Mouse (Mus musculus) c-Kit-positive CD71-positive TER-119-positive erythroid progenitor cells, embryonic 14.5 days (primary cell): ENCODE measurements around the gene Eif4e.

Experiments
- DNase-seq: peaks from one replicate; pipeline ENCODE4 v3.0.0-alpha.2; 2013; ENCODE audit warnings: low spot score

Eif4e gene

GRCm38 (mm10) chr3:138587137-138587536 lies 61.2 kb downstream of the Eif4e start:
- no peak for DNase-seq

DNA sequence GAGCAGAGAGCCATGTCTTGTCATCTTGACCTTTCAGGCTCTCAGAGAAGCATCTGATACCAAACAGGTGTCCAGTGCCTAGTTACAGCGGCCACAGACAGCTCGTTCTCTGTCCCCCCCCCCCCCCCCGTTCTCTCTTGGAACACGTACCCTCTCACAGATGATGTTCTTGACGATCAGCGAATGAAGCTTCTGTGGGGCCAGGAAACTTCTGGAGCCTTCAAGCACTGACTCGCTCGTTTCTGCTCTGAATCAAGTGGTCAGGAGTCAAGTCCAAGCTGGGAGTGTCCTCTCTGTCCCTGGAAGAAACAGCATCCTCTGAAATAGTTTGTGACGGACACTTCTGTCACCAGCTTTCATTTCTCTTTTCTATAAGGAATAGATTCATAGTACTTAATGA lies 62.0 kb downstream of the Eif4e start:
- DNase-seq = no peak

GRCm38 (mm10) chr3:138591002-138591401 lies 65.0 kb downstream of the Eif4e start:
- DNase-seq = no peak

DNA sequence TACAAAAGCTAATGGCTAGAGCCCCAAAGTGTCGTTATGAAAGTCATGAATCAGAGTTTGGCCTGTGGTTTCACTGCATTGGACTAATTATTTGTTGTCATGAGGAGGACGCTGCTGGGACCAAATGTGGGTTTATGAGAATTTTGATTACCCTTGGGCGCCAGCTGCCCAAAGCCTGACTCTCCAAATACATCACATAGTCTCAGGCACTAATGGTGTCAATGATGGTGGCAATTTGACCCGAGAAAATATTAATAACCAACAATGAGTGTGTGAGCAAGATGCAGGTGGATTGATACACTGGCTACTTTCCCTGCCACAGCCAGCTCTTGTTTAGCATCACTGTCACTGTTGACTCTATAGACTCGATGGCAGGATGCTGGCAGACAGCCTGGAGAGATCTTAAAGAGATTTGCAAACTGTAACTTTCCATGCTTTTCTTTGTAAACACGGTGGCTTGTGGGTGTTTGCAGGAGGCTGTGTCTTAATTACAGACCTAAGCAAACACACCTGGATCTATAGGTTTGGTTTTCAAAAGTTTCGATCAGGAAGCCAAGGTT lies 65.9 kb downstream of the Eif4e start:
- no peak for DNase-seq

DNA sequence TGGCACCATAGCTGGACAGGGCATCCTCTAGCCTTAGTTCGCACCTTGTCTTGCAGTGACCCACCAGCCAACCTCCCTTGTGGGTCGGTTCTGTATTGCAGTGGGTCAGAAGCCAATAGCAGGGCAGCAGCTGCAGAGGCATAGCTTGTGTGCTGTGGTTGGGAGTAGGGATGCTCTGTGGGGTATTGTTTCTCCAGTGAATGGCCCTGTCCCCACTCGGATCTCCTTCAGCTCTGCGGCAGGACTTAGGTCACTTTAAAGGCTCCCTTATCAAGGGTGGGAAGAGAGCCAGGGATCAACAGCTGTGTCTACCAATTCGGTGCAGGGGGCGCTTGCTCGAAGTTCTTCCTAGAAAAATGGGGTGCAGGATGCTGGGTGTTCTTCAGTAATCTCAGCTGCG lies 67.2 kb downstream of the Eif4e start:
- DNase-seq = no peak

DNA sequence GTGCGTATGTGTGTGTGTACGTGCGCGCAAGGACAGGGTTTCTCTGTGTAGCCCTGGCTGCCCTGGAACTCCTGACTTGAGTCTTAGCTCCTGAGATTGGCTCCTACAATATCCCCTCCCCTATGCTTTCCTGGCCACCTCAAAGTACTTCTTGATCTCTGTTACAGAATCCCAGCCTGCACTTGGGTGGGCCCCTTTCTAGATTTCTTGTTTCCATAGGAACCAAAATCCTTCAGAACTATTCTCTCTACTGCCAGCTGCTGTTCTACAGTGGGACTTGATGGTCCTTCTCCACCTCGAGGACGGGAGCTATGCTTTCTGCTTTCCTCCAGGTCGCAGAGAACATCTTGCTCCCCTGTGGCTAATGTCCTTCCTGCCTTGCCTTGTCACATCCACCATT lies 67.9 kb downstream of the Eif4e start:
- no peak for DNase-seq

GRCm38 (mm10) chr3:138601076-138601475 lies 75.1 kb downstream of the Eif4e start:
- no peak for DNase-seq

DNA sequence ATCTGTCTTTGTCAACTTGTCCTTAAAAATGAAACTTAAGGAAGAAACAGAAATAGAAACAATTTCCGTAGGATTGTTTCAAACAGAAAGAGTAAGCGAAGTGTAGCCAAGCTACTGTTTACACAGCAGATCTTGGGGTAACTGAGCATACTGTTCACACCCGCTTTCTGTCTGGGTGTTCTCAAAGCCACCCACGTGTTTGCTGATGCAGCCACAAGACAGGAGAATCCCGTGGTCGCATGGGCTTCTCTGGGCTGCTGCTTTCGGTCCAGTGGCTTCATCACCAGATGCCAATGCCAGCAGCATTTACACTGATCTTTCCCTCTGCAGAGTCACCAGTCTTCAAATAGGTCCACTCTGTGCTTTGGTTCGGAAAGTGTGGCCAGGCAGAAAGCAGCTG lies 79.2 kb downstream of the Eif4e start:
- DNase-seq = no peak

- no peak for DNase-seq
Observed at GRCm38 (mm10) chr3:138608665-138609064, 82.7 kb downstream of the Eif4e start.
